Mouse (Mus musculus) heart, embryonic 10.5 days (tissue): Measurements from ENCODE around the gene Ptpn3. TPM values are rescaled to one million over a fixed set of nuclear protein-coding genes. Genes with fewer than 3 reads are reported as not detected.
A peak's percentile ranks its signal among the peaks of the same experiment; 100 is the strongest.
"Not testable (repeated sequence)": the region's sequence is repeated elsewhere in the genome, so short reads cannot be mapped to it uniquely, and the experiment has no call there.

Experiments used
- DNase-seq: peaks from one replicate; pipeline ENCODE4 v3.0.0-alpha.2; 2017; ENCODE audit warnings: low spot score
- H3K27ac ChIP-seq: fragments of 300-500 bp; sonication (generic); 2 replicates; pipeline ENCODE4 v1.5.1; 2016; ENCODE audit warnings: mild to moderate bottlenecking
- H3K27me3 ChIP-seq: fragments of 300-500 bp; sonication (generic); 2 replicates; pipeline ENCODE4 v1.6.1; 2016; ENCODE audit warnings: mild to moderate bottlenecking; ENCODE audit not compliant: poor library complexity, insufficient read depth, severe bottlenecking
- H3K36me3 ChIP-seq: fragments of 300-500 bp; sonication (generic); 2 replicates; pipeline ENCODE4 v1.6.1; 2016; ENCODE audit warnings: mild to moderate bottlenecking, moderate library complexity
- H3K4me1 ChIP-seq: fragments of 300-500 bp; sonication (generic); 2 replicates; pipeline ENCODE4 v1.6.1; 2016; ENCODE audit warnings: mild to moderate bottlenecking
- H3K4me3 ChIP-seq: fragments of 300-500 bp; sonication (generic); 2 replicates; pipeline ENCODE4 v1.5.1; 2016; ENCODE audit warnings: mild to moderate bottlenecking, moderate library complexity
- H3K9me3 ChIP-seq: fragments of 300-500 bp; sonication (generic); 2 replicates; pipeline ENCODE4 v1.6.1; 2016; ENCODE audit warnings: mild to moderate bottlenecking, moderate library complexity
- WGBS: fragments of 180-500 bp; shearing (Covaris S2); methylation state at CpG from one replicate; pipeline ENCODE4 v1.1.7; 2016; 5-methylcytosine and 5-hydroxymethylcytosine counted together
- polyA plus RNA-seq: library from polyadenylated mRNA; unstranded; fragments of >200 nt; fragmentation: Nextera tagmentation; extraction: Ambion mirVana; gene quantifications from 2 replicates; pipeline ENCODE4 v1.2.1, GENCODE M21; 2016

The Ptpn3 gene
- polyA plus RNA-seq, 1 experiment from 2014 or later: 1.7 TPM

DNA sequence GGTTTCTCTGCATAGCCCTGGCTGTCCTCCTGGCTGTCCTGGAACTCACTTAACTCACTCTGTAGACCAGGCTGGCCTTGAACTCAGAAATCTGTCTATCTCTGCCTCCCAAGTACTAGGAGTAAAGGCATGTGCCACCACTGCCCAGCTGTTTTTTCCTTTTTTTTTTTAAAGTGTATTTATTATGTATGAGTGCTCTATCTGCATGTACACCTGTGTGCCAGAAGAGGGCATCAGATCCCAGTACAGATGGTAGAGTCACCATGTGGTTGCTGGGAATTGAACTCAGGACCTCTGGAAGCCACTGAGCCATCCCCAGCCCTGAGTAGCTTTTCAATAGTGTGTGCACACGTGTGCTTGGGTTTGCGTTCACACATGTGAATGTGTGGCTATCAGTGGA lies 76.9 kb downstream of the Ptpn3 start:
- no peaks in the 10 kb centered on the region for H3K4me1 ChIP-seq
- H3K36me3 ChIP-seq: no peaks in the 10 kb centered on the region
- H3K27me3 ChIP-seq: no peaks in the 10 kb centered on the region
- no peak overlapping the region for H3K4me3 ChIP-seq
- DNase-seq: no peak
- H3K27ac ChIP-seq: no peak overlapping the region
- H3K9me3 ChIP-seq: no peaks in the 10 kb centered on the region
- 94% methylated on average over 2 of the region's 2 CpGs for WGBS

GRCm38 (mm10) chr4:57217746-57218145 lies 83.9 kb downstream of the Ptpn3 start:
- H3K9me3 ChIP-seq: no peaks in the 10 kb centered on the region
- 85% methylated on average over 9 of the region's 9 CpGs for WGBS
- no peaks in the 10 kb centered on the region for H3K4me1 ChIP-seq
- H3K27ac ChIP-seq: no peak overlapping the region
- H3K27me3 ChIP-seq: no peaks in the 10 kb centered on the region
- no peak for DNase-seq
- no peaks in the 10 kb centered on the region for H3K36me3 ChIP-seq
- no peak overlapping the region for H3K4me3 ChIP-seq

DNA sequence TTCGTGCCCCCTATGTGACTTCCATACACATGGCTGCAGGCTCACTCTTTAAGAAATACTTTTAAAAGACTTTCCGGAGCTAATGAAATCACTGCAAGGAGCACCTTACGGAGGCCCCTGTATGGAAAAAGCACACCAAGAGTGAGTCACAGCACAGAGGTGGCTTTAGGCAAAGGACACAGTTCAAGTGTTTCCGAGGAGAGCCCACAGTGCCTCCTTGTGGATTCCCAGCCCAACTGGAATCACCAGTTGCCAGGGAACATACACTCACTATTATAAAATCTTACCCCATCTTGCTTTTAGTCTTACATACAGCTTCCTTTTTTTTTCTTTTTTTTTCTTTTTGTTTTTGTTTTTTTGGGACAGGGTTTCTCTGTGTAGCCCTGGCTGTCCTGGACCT lies 85.1 kb downstream of the Ptpn3 start:
- Histone ChIP-seq H3K4me3 (no peak overlapping the region), H3K4me1 (no peaks in the 10 kb centered on the region), H3K27me3 (no peaks in the 10 kb centered on the region), H3K9me3 (no peaks in the 10 kb centered on the region), H3K27ac (no peak overlapping the region), H3K36me3 (no peaks in the 10 kb centered on the region)
- 86% methylated on average over 4 of the region's 4 CpGs for WGBS
- DNase-seq: no peak

DNA sequence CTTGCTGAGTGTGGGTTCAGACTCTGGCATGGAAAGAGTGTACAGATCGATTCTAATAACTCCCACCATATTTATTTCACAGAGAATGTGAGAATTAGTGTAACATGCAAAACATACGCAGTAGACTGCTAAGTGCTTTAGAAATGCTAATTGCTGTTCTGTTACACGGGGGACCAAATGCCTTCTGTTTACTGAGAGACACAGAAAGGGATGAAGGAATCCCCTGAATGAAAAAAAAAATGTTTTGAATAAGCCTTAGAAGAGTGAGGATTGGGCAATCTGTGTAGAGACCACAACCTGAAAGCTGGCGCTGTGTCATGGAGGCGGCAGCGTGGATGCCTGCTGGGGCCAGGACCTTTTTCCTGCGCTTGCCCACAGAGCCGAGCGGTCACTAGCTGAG lies 86.8 kb downstream of the Ptpn3 start:
- H3K4me1 ChIP-seq: no peaks in the 10 kb centered on the region
- no peaks in the 10 kb centered on the region for H3K9me3 ChIP-seq
- H3K27me3 ChIP-seq: no peaks in the 10 kb centered on the region
- WGBS: 85% methylated on average over 9 of the region's 9 CpGs
- H3K27ac ChIP-seq: no peak overlapping the region
- no peaks in the 10 kb centered on the region for H3K36me3 ChIP-seq
- H3K4me3 ChIP-seq: no peak overlapping the region
- DNase-seq: no peak

- no peaks in the 10 kb centered on the region for H3K4me1 ChIP-seq
- H3K36me3 ChIP-seq: no peaks in the 10 kb centered on the region
- whole genome bisulfite sequencing: 82% methylated on average over 3 of the region's 3 CpGs
- H3K27me3 ChIP-seq: no peaks in the 10 kb centered on the region
- no peaks in the 10 kb centered on the region for H3K9me3 ChIP-seq
- H3K4me3 ChIP-seq: no peak overlapping the region
- H3K27ac ChIP-seq: no peak overlapping the region
- DNase-seq: no peak
Measured at GRCm38 (mm10) chr4:57214114-57214513, 87.5 kb downstream of the Ptpn3 start.

DNA sequence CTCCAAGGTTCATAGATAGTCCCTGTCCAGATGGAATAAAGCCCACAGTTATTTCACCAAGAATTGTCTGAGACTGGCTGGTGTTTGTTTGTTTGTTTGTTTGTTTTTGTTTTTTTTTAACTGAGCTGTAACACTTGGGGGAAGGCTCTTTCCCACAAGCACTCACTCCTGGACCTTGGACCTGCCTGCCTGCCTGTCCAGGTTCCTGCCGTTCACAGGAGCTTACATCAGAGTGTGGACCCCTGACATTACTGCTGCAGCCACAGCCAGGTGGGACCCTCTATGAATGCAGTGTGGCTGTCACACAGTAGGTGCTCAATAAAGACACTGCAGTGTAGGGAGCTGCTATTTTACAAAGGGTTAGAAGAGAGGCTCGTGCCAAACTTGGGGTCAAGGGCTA lies 89.9 kb downstream of the Ptpn3 start:
- Histone ChIP-seq H3K36me3 (no peaks in the 10 kb centered on the region), H3K4me3 (no peak overlapping the region), H3K27ac (no peak overlapping the region), H3K4me1 (no peaks in the 10 kb centered on the region), H3K27me3 (no peaks in the 10 kb centered on the region), H3K9me3 (no peaks in the 10 kb centered on the region)
- WGBS: 74% methylated on average over 2 of the region's 2 CpGs
- no peak for DNase-seq

- no peaks in the 10 kb centered on the region for H3K27me3 ChIP-seq
- H3K9me3 ChIP-seq: no peaks in the 10 kb centered on the region
- H3K36me3 ChIP-seq: no peaks in the 10 kb centered on the region
- peaks cover 15% of the 10 kb centered on the region for H3K4me1 ChIP-seq
- H3K4me3 ChIP-seq: no peak overlapping the region
- no peak for DNase-seq
- WGBS: 77% methylated on average over 8 of the region's 8 CpGs
- H3K27ac ChIP-seq: no peak overlapping the region
Measured at GRCm38 (mm10) chr4:57205908-57206307, 95.7 kb downstream of the Ptpn3 start.

DNA sequence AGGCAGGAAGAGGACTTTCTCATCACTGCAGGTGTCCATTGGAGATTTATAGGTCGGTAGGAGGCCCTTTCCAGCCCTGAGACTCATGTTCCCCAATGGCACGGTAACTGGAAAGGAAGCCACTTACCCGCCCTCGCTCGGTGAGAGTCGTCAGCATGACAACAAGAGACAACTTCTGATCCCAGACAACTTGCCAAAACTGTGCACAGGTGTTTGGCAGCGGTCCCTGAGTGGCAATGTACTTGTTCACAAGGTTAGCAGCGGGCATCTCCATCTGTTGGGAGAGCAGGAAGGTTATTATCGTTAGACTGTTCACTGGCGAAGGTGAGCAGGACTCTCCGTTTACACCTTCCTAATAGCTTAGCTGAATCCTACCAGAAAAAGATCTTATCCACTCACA lies 96.9 kb downstream of the Ptpn3 start:
- Histone ChIP-seq H3K36me3 (no peaks in the 10 kb centered on the region), H3K27me3 (no peaks in the 10 kb centered on the region), H3K4me3 (no peak overlapping the region), H3K27ac (no peak overlapping the region), H3K9me3 (no peaks in the 10 kb centered on the region), H3K4me1 (peaks cover 15% of the 10 kb centered on the region)
- DNase-seq: no peak
- WGBS: 85% methylated on average over 11 of the region's 11 CpGs

DNA sequence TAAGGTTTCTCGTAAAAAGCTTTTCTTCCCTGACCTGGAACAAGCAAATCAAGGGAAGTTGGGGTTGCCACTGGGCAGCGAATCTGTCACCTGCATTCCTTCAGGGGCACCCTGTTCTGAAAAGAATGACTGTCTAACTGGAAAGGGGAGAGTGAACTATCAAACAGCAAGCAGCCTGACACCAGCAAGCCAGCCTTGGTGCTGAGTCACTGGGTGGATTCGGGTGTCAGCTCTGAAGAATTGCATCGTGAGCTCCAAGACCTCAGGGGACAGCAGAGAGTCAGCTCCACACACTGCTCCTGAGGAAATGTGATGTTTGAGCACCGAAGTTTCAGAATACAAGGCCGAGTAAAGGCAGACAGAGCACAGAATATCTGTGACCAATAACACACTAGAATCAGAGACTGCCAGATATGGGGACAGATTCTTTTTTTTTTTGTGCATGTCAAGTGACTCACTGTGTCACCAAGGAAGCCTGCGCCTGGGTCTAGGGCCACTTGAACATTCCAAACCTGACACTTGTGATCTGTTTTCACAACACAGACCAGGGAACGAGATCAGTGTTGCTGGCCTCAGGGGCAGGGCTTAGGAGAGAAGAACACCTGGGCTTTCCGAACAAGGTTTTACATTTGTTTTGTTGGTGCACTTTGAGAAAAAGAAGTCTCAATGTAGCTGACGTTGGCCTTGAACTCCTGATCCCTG lies 98.8 kb downstream of the Ptpn3 start:
- no peaks in the 10 kb centered on the region for H3K9me3 ChIP-seq
- no peak for DNase-seq

DNA sequence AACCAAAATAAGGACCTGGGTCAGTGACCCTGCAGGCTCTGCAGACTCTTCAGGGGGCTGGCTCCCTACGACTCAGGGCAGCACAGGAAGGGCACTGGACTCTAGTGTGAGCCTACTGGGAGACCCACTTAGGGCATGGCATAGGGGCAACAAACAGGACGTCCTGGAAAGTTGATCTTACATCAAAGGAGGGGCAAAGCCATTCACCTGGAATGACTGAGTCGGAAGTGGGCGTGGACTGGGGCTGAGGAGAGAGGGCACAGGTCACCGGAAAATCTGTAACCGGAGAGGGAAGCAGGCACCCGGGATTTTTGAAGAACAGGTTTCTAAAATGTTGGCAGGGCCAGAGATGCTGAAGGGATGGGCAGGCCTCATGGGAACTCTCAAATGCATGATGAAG lies 99.5 kb downstream of the Ptpn3 start:
- Histone ChIP-seq H3K27me3 (no peaks in the 10 kb centered on the region), H3K9me3 (no peaks in the 10 kb centered on the region), H3K4me3 (no peak overlapping the region), H3K27ac (peak overlapping the region; percentile 5; the same call in 1 of the 2 replicates), H3K36me3 (no peaks in the 10 kb centered on the region), H3K4me1 (peaks cover 15% of the 10 kb centered on the region)
- no peak for DNase-seq
- WGBS: 58% methylated on average over 7 of the region's 7 CpGs

More for the DNA sequence above, 98.8 kb downstream of the Ptpn3 start:
- Histone ChIP-seq H3K27me3 (no peaks in the 10 kb centered on the region), H3K27ac (peak overlapping the region; percentile 5; the same call in 1 of the 2 replicates), H3K4me3 (no peak overlapping the region), H3K4me1 (peaks cover 15% of the 10 kb centered on the region), H3K36me3 (no peaks in the 10 kb centered on the region)
- 42% methylated on average over 10 of the region's 10 CpGs for WGBS

- no peak for DNase-seq
- WGBS: 82% methylated on average over 6 of the region's 6 CpGs
Measured at GRCm38 (mm10) chr4:57200661-57201060, 101.0 kb downstream of the Ptpn3 start.

GRCm38 (mm10) chr4:57198666-57199393 lies 102.8 kb downstream of the Ptpn3 start:
- not testable (repeated sequence) for H3K27me3 ChIP-seq, H3K36me3 ChIP-seq, H3K27ac ChIP-seq, DNase-seq, H3K9me3 ChIP-seq, H3K4me3 ChIP-seq
- 90% methylated on average over 20 of the region's 20 CpGs for WGBS
- peaks cover 14% of the 10 kb centered on the region for H3K4me1 ChIP-seq

More at GRCm38 (mm10) chr4:57200661-57201060, 101.0 kb downstream of the Ptpn3 start:
- Histone ChIP-seq H3K9me3 (no peaks in the 10 kb centered on the region), H3K27ac (no peak overlapping the region), H3K4me1 (peaks cover 15% of the 10 kb centered on the region), H3K36me3 (no peaks in the 10 kb centered on the region), H3K27me3 (no peaks in the 10 kb centered on the region), H3K4me3 (no peak overlapping the region)

GRCm38 (mm10) chr4:57191543-57192283 lies 109.9 kb downstream of the Ptpn3 start:
- peaks cover 17% of the 10 kb centered on the region; the same call in 1 of the 2 replicates for H3K4me1 ChIP-seq
- 67% methylated on average over 9 of the region's 9 CpGs for WGBS
- no peak overlapping the region for H3K4me3 ChIP-seq
- no peaks in the 10 kb centered on the region for H3K9me3 ChIP-seq
- no peaks in the 10 kb centered on the region for H3K36me3 ChIP-seq
- no peaks in the 10 kb centered on the region for H3K27me3 ChIP-seq
- no peak for DNase-seq
- no peak overlapping the region for H3K27ac ChIP-seq
